Mouse (Mus musculus) liver, embryonic 14.5 days (tissue): ENCODE measurements around the gene Nfe2l2.

Source experiments
- CTCF ChIP-seq: IDR thresholded peaks from 2 replicates; pipeline ENCODE4 v1.5.1; 2016; ENCODE audit warnings: antibody characterized with exemption, low read depth, control low read depth
- EP300 ChIP-seq: IDR thresholded peaks from 2 replicates; pipeline ENCODE4 v1.6.1; 2016; ENCODE audit warnings: antibody characterized with exemption, low read depth

DNA sequence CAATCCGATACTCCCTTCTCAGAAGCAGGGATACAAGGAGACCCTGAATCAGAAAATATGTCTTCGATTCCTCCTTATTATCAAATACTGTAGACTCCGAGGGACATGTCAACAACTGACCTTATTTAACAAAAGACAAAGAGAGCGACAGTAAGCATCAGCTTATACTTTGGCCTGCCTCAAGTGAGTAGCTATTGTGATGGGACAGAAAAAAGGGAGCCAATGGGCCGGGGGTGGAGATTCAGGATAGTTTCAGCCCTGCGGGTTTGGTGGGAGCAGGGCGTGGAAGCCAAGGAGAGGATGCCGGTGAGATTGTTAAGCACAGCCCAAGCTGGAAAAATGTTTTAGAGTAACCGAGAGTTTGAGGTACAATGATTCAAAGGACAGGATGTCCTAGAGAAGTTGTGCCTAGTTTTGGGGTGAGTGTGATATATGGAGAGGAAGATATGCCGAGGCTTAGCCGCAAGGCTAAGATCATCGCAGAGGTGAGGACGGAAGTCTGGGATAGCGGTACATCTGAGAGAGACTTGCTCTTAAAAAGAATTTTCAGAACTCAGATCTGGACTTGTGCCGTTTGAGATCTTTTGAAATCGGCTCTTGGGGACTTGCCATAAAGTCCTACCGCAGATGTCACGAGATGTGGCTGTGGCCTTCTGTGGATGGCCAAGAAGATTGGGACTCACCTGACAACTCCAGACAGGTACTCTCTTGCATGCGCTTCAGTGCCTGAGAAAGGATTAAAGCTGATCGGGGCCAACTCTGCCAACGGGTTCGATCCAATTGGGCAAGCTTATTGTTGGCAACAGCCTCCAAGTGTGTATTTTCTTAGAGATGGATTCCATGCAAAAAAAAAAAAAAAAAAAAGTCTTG, 48.1 kb upstream of the Nfe2l2 start:
- no peak for TF ChIP-seq CTCF
- TF ChIP-seq EP300, result no peak
